In the genomic region with DNA sequence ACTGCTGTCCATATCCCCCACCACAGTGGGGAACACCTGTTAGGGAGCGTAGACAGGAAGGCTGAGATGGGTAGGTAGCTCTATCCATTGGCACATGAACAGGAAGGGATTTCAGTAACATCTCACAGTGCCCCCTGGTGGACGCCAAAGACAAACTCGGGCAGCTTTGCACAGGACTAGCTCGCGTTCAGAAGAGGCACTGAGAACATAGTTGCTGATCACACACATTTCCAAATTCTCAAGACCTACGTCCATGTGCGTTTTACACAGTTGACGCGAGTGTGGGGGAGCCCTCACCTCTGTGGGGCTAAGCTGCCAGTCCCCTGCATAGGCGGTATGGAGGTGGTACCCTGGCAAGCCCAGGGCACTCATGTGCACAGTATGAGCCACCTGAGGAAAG, we compare ENCODE assay signal across 8 mouse cellular contexts. TPM values are rescaled to one million over a fixed set of nuclear protein-coding genes. Genes with fewer than 3 reads are reported as not detected.
A peak's percentile ranks its signal among the peaks of the same experiment; 100 is the strongest.
DNase-seq lines count a peak whose midpoint lies in the region; ATAC-seq and TF ChIP-seq lines count a peak whose summit lies in the region.

No protein-coding gene starts in this region.

- peak overlapping the region; percentile 85 for H3K4me3 ChIP-seq in E14TG2a.4 (replicated peaks; ENCODE audit: low read length)
- H3K4me3 ChIP-seq in forebrain, embryonic 11.5 days (ENCODE audit: low read depth, low read length) = no peak overlapping the region
- peak overlapping the region; percentile 73 for H3K4me3 ChIP-seq in heart, embryonic 16.5 days (ENCODE audit: low read length)
- peak overlapping the region; percentile 69 for H3K4me3 ChIP-seq in liver, embryonic 15.5 days (replicated peaks)
- H3K4me3 ChIP-seq in neural tube, embryonic 12.5 days = 0 out of 2 replicates have a peak overlapping the region, but pooled peaks have one; percentile 57
- 0 out of 2 replicates have a peak overlapping the region, but pooled peaks have one; percentile 13 for H3K4me3 ChIP-seq in stomach, postnatal 0 days (ENCODE audit: low read depth, low read length)

- H3K4me1 ChIP-seq in E14TG2a.4 (replicated peaks; ENCODE audit: low read depth, low read length) = peaks cover 69% of the 10 kb centered on the region
- H3K4me1 ChIP-seq in forebrain, embryonic 11.5 days (replicated peaks; ENCODE audit: control insufficient read depth, insufficient read depth, low read length) = peaks cover 2% of the 10 kb centered on the region; the same call in 1 of the 2 replicates
- peaks cover 10% of the 10 kb centered on the region for H3K4me1 ChIP-seq in heart, embryonic 16.5 days (ENCODE audit: control insufficient read depth, insufficient read depth, low read length)
- H3K4me1 ChIP-seq in liver, embryonic 15.5 days (replicated peaks) = peaks cover 34% of the 10 kb centered on the region
- H3K4me1 ChIP-seq in neural tube, embryonic 12.5 days = peaks cover 15% of the 10 kb centered on the region
- peaks cover 4% of the 10 kb centered on the region for H3K4me1 ChIP-seq in stomach, postnatal 0 days (replicated peaks; ENCODE audit: control insufficient read depth, insufficient read depth)

- no peak overlapping the region for H3K27ac ChIP-seq in forebrain, embryonic 11.5 days (ENCODE audit: low read depth, low read length)
- H3K27ac ChIP-seq in heart, embryonic 16.5 days (ENCODE audit: low read length) = peak overlapping the region; percentile 24; the same call in 1 of the 2 replicates
- H3K27ac ChIP-seq in liver, embryonic 15.5 days (replicated peaks) = peak overlapping the region; percentile 61
- no peak overlapping the region for H3K27ac ChIP-seq in neural tube, embryonic 12.5 days
- H3K27ac ChIP-seq in stomach, postnatal 0 days (replicated peaks) = no peak overlapping the region

- DNase-seq in c-Kit-positive CD71-positive TER-119-negative erythroid progenitor cells, embryonic 14.5 days (ENCODE audit: low read depth) = peak; percentile 88
- DNase-seq in forebrain, embryonic 11.5 days (ENCODE audit: low spot score) = peak; percentile 91
- peak; percentile 91 to 93 for DNase-seq in kidney, postnatal 4 days
- DNase-seq in stomach, postnatal 0 days (ENCODE audit: low spot score) = peak; percentile 87

- H3K9me3 ChIP-seq in E14TG2a.4 (ENCODE audit: low read length) = no peaks in the 10 kb centered on the region
- H3K9me3 ChIP-seq in forebrain, embryonic 11.5 days (ENCODE audit: control insufficient read depth, low read length) = no peaks in the 10 kb centered on the region
- no peaks in the 10 kb centered on the region for H3K9me3 ChIP-seq in heart, embryonic 16.5 days (replicated peaks; ENCODE audit: control insufficient read depth, low read length)
- H3K9me3 ChIP-seq in liver, embryonic 15.5 days (replicated peaks) = no peaks in the 10 kb centered on the region
- H3K9me3 ChIP-seq in neural tube, embryonic 12.5 days = no peaks in the 10 kb centered on the region
- no peaks in the 10 kb centered on the region for H3K9me3 ChIP-seq in stomach, postnatal 0 days (ENCODE audit: control insufficient read depth, low read length)

- TF ChIP-seq CTCF in E14TG2a.4 (conservative IDR thresholded peaks at IDR 0.05; ENCODE audit: low read length) = peak; percentile 60
- TF ChIP-seq CTCF in stomach, postnatal 0 days (IDR thresholded peaks at IDR 0.05; ENCODE audit: low read depth) = peak; percentile 95

- TF ChIP-seq EP300 in stomach, postnatal 0 days (optimal IDR thresholded peaks at IDR 0.05) = no peak

- peaks cover 4% of the 10 kb centered on the region; the same call in 1 of the 2 replicates for H3K27me3 ChIP-seq in E14TG2a.4 (ENCODE audit: insufficient read depth, low read length)
- no peaks in the 10 kb centered on the region for H3K27me3 ChIP-seq in forebrain, embryonic 11.5 days (ENCODE audit: control insufficient read depth, insufficient read depth, low read length)
- no peaks in the 10 kb centered on the region for H3K27me3 ChIP-seq in heart, embryonic 16.5 days (ENCODE audit: control insufficient read depth, insufficient read depth, low read length)
- H3K27me3 ChIP-seq in liver, embryonic 15.5 days = no peaks in the 10 kb centered on the region
- no peaks in the 10 kb centered on the region for H3K27me3 ChIP-seq in neural tube, embryonic 12.5 days (replicated peaks)
- no peaks in the 10 kb centered on the region for H3K27me3 ChIP-seq in stomach, postnatal 0 days (ENCODE audit: control insufficient read depth, insufficient read depth, low read length)

- no peak overlapping the region for H3K9ac ChIP-seq in forebrain, embryonic 11.5 days (ENCODE audit: low read length)
- H3K9ac ChIP-seq in heart, embryonic 16.5 days (ENCODE audit: low read length) = peak overlapping the region; percentile 78
- H3K9ac ChIP-seq in liver, embryonic 15.5 days = peak overlapping the region; percentile 52; the same call in 1 of the 2 replicates
- H3K9ac ChIP-seq in neural tube, embryonic 12.5 days = no peak overlapping the region
- no peak overlapping the region for H3K9ac ChIP-seq in stomach, postnatal 0 days (ENCODE audit: low read length)

- 9% methylated on average over 10 of the region's 10 CpGs for WGBS in forebrain, embryonic 11.5 days
- 9% methylated on average over 10 of the region's 10 CpGs for WGBS in heart, embryonic 16.5 days
- WGBS in liver, embryonic 15.5 days (ENCODE audit: insufficient replicate concordance) = 8% methylated on average over 10 of the region's 10 CpGs
- 9% methylated on average over 10 of the region's 10 CpGs for WGBS in neural tube, embryonic 12.5 days
- WGBS in stomach, postnatal 0 days = 6% methylated on average over 10 of the region's 10 CpGs

- peak; percentile 28 for ATAC-seq in forebrain, embryonic 11.5 days (replicated peaks; ENCODE audit: low FRiP score)
- 0 out of 2 replicates have a peak, but pooled peaks have one; percentile 2 for ATAC-seq in heart, embryonic 16.5 days (replicated peaks; ENCODE audit: extremely low read depth, insufficient read depth, low FRiP score)
- no peak for ATAC-seq in liver, embryonic 15.5 days (ENCODE audit: insufficient read depth)
- ATAC-seq in neural tube, embryonic 12.5 days (ENCODE audit: low FRiP score, low read depth) = peak; percentile 46; the same call in 1 of the 2 replicates
- peak; percentile 22 for ATAC-seq in stomach, postnatal 0 days (ENCODE audit: low FRiP score, low TSS enrichment)

- peaks cover 23% of the 10 kb centered on the region for H3K36me3 ChIP-seq in E14TG2a.4 (ENCODE audit: insufficient read depth, low read length)
- no peaks in the 10 kb centered on the region for H3K36me3 ChIP-seq in forebrain, embryonic 11.5 days (ENCODE audit: control insufficient read depth, insufficient read depth, low read length)
- H3K36me3 ChIP-seq in heart, embryonic 16.5 days (ENCODE audit: control insufficient read depth, insufficient read depth) = peaks cover 19% of the 10 kb centered on the region
- peaks cover 26% of the 10 kb centered on the region for H3K36me3 ChIP-seq in liver, embryonic 15.5 days (replicated peaks)
- H3K36me3 ChIP-seq in neural tube, embryonic 12.5 days = peaks cover 16% of the 10 kb centered on the region; the same call in 1 of the 2 replicates
- H3K36me3 ChIP-seq in stomach, postnatal 0 days (ENCODE audit: control insufficient read depth, insufficient read depth, low read length) = peaks cover 7% of the 10 kb centered on the region; the same call in 1 of the 2 replicates

- H3K4me2 ChIP-seq in forebrain, embryonic 11.5 days (ENCODE audit: low read depth, low read length, severe bottlenecking) = peak overlapping the region; percentile 22; the same call in 1 of the 2 replicates
- H3K4me2 ChIP-seq in heart, embryonic 16.5 days (ENCODE audit: low read depth, low read length) = peak overlapping the region; percentile 79
- H3K4me2 ChIP-seq in liver, embryonic 15.5 days = peak overlapping the region; percentile 90
- H3K4me2 ChIP-seq in neural tube, embryonic 12.5 days (replicated peaks) = peak overlapping the region; percentile 86
- H3K4me2 ChIP-seq in stomach, postnatal 0 days (replicated peaks; ENCODE audit: low read depth) = peak overlapping the region; percentile 81

RNA-seq across cellular contexts. Expression of a gene that starts 1.4 kb away (rescaled TPM):
- polyA plus RNA-seq in forebrain, embryonic 11.5 days (2014; fragmentation: Nextera tagmentation; extraction: Ambion mirVana) = 31.6 and 39.2 TPM in 2 replicates
- 60.7 and 68.9 TPM in 2 replicates for polyA plus RNA-seq in heart, embryonic 16.5 days (2015; fragmentation: Nextera tagmentation; extraction: Ambion mirVana)
- 15.8 and 16.2 TPM in 2 replicates for polyA plus RNA-seq in liver, embryonic 15.5 days (2015; fragmentation: Nextera tagmentation; extraction: Ambion mirVana)
- polyA plus RNA-seq in neural tube, embryonic 12.5 days (2016; fragmentation: Nextera tagmentation; extraction: Ambion mirVana) = 30.1 and 30.8 TPM in 2 replicates
- polyA plus RNA-seq in stomach, postnatal 0 days (2015; fragmentation: Nextera tagmentation; extraction: Ambion mirVana) = 19.6 and 20.5 TPM in 2 replicates

RNA-seq across cellular contexts. Expression of a gene that starts 4.0 kb away (rescaled TPM):
- polyA plus RNA-seq in forebrain, embryonic 11.5 days (2014; fragmentation: Nextera tagmentation; extraction: Ambion mirVana) = 1.6 and 1.9 TPM in 2 replicates
- polyA plus RNA-seq in heart, embryonic 16.5 days (2015; fragmentation: Nextera tagmentation; extraction: Ambion mirVana) = 10.6 and 11.9 TPM in 2 replicates
- 6,467 and 6,641 TPM in 2 replicates for polyA plus RNA-seq in liver, embryonic 15.5 days (2015; fragmentation: Nextera tagmentation; extraction: Ambion mirVana)
- polyA plus RNA-seq in neural tube, embryonic 12.5 days (2016; fragmentation: Nextera tagmentation; extraction: Ambion mirVana) = 5.4 and 7.6 TPM in 2 replicates
- polyA plus RNA-seq in stomach, postnatal 0 days (2015; fragmentation: Nextera tagmentation; extraction: Ambion mirVana) = 26.3 and 49.4 TPM in 2 replicates

RNA-seq across cellular contexts. Expression of a gene that starts 7.1 kb away (rescaled TPM):
- 0.17 and 0.23 TPM in 2 replicates for polyA plus RNA-seq in forebrain, embryonic 11.5 days (2014; fragmentation: Nextera tagmentation; extraction: Ambion mirVana)
- polyA plus RNA-seq in heart, embryonic 16.5 days (2015; fragmentation: Nextera tagmentation; extraction: Ambion mirVana) = 0.35 and 0.43 TPM in 2 replicates
- polyA plus RNA-seq in liver, embryonic 15.5 days (2015; fragmentation: Nextera tagmentation; extraction: Ambion mirVana) = 1.1 and 1.5 TPM in 2 replicates
- polyA plus RNA-seq in neural tube, embryonic 12.5 days (2016; fragmentation: Nextera tagmentation; extraction: Ambion mirVana) = 0.20 and 0.24 TPM in 2 replicates
- polyA plus RNA-seq in stomach, postnatal 0 days (2015; fragmentation: Nextera tagmentation; extraction: Ambion mirVana) = 0.19 and 0.25 TPM in 2 replicates

RNA-seq across cellular contexts. Expression of a gene that starts 13.3 kb away (rescaled TPM):
- 18.4 and 18.6 TPM in 2 replicates for polyA plus RNA-seq in forebrain, embryonic 11.5 days (2014; fragmentation: Nextera tagmentation; extraction: Ambion mirVana)
- polyA plus RNA-seq in heart, embryonic 16.5 days (2015; fragmentation: Nextera tagmentation; extraction: Ambion mirVana) = 34.4 and 36.3 TPM in 2 replicates
- 115 and 118 TPM in 2 replicates for polyA plus RNA-seq in liver, embryonic 15.5 days (2015; fragmentation: Nextera tagmentation; extraction: Ambion mirVana)
- polyA plus RNA-seq in neural tube, embryonic 12.5 days (2016; fragmentation: Nextera tagmentation; extraction: Ambion mirVana) = 21.9 and 24.3 TPM in 2 replicates
- polyA plus RNA-seq in stomach, postnatal 0 days (2015; fragmentation: Nextera tagmentation; extraction: Ambion mirVana) = 51.3 and 59.4 TPM in 2 replicates

RNA-seq across cellular contexts. Expression of a gene that starts 24.8 kb away (rescaled TPM):
- polyA plus RNA-seq in forebrain, embryonic 11.5 days (2014; fragmentation: Nextera tagmentation; extraction: Ambion mirVana) = 7.3 and 8.2 TPM in 2 replicates
- polyA plus RNA-seq in heart, embryonic 16.5 days (2015; fragmentation: Nextera tagmentation; extraction: Ambion mirVana) = 48.9 and 57.2 TPM in 2 replicates
- 1.7 and 2.1 TPM in 2 replicates for polyA plus RNA-seq in liver, embryonic 15.5 days (2015; fragmentation: Nextera tagmentation; extraction: Ambion mirVana)
- 5.9 and 6.2 TPM in 2 replicates for polyA plus RNA-seq in neural tube, embryonic 12.5 days (2016; fragmentation: Nextera tagmentation; extraction: Ambion mirVana)
- 42.2 and 44.5 TPM in 2 replicates for polyA plus RNA-seq in stomach, postnatal 0 days (2015; fragmentation: Nextera tagmentation; extraction: Ambion mirVana)

Comparison
In these comparisons a context has a peak if more than half of its experiments do, and no peak if none do; other contexts are left out.
1. H3K27ac ChIP-seq: peak in heart, embryonic 16.5 days (single experiment) and liver, embryonic 15.5 days (single experiment); none in forebrain, embryonic 11.5 days (single experiment), neural tube, embryonic 12.5 days (single experiment) and stomach, postnatal 0 days (single experiment).
2. H3K4me2 ChIP-seq: peak in every context shown above with its lines; median percentile 90 in liver, embryonic 15.5 days; 86 in neural tube, embryonic 12.5 days; 81 in stomach, postnatal 0 days; 79 in heart, embryonic 16.5 days; 22 in forebrain, embryonic 11.5 days.
3. H3K9ac ChIP-seq: peak in heart, embryonic 16.5 days (single experiment) and liver, embryonic 15.5 days (single experiment); none in forebrain, embryonic 11.5 days (single experiment), neural tube, embryonic 12.5 days (single experiment) and stomach, postnatal 0 days (single experiment).
4. RNA of a gene that starts 4.0 kb away (polyA plus RNA-seq): 6,467 to 6,641 TPM in liver, embryonic 15.5 days; 26.3 to 49.4 TPM in stomach, postnatal 0 days, 10.6 to 11.9 TPM in heart, embryonic 16.5 days, 5.4 to 7.6 TPM in neural tube, embryonic 12.5 days and 1.6 to 1.9 TPM in forebrain, embryonic 11.5 days; every median in the first group is over 100 times any median in the second.
5. Peak in every context shown above with its lines, with median percentiles within 50 percentile points of each other: DNase-seq.